Mouse (Mus musculus) lung, postnatal 0 days (tissue): Measurements from ENCODE around the gene Serpinb9d. TPM values are rescaled to one million over a fixed set of nuclear protein-coding genes. Genes with fewer than 3 reads are reported as not detected.
"Not testable (repeated sequence)": the region's sequence is repeated elsewhere in the genome, so short reads cannot be mapped to it uniquely, and the experiment has no call there.

Experiments
- ATAC-seq: fragments of 200-750 bp; cut with Nextera tagmentation; 2 replicates; pipeline ENCODE4 v1.8.0; 2017; ENCODE audit warnings: moderate library complexity
- DNase-seq: peaks from one replicate; pipeline ENCODE4 v3.0.0-alpha.2; 2016; ENCODE audit warnings: low spot score
- H3K27ac ChIP-seq: fragments of 300-500 bp; sonication (generic); 2 replicates; pipeline ENCODE4 v1.5.1; 2014; ENCODE audit warnings: antibody characterized with exemption, mild to moderate bottlenecking, low read length, mixed read lengths
- H3K27me3 ChIP-seq: fragments of 300-500 bp; sonication (generic); replicated peaks from 2 replicates; pipeline ENCODE4 v1.6.1; 2014; ENCODE audit warnings: low read length, mixed read lengths; ENCODE audit not compliant: insufficient read depth
- H3K36me3 ChIP-seq: fragments of 300-500 bp; sonication (generic); 2 replicates; pipeline ENCODE4 v1.6.1; 2014; ENCODE audit warnings: low read length, mixed read lengths; ENCODE audit not compliant: insufficient read depth
- H3K4me1 ChIP-seq: fragments of 300-500 bp; sonication (generic); 2 replicates; pipeline ENCODE4 v1.6.1; 2014; ENCODE audit warnings: antibody characterized with exemption, low read depth, low read length, mixed read lengths; ENCODE audit not compliant: insufficient read depth
- H3K4me2 ChIP-seq: fragments of 300-500 bp; sonication (generic); replicated peaks from 2 replicates; pipeline ENCODE4 v1.6.1; 2014; ENCODE audit warnings: low read depth, mild to moderate bottlenecking, low read length, moderate library complexity, mixed read lengths
- H3K4me3 ChIP-seq: fragments of 300-500 bp; sonication (generic); 2 replicates; pipeline ENCODE4 v1.5.1; 2014; ENCODE audit warnings: low read depth, low read length
- H3K9ac ChIP-seq: fragments of 300-500 bp; sonication (generic); replicated peaks from 2 replicates; pipeline ENCODE4 v1.6.1; 2014; ENCODE audit warnings: low read depth, mild to moderate bottlenecking
- H3K9me3 ChIP-seq: fragments of 300-500 bp; sonication (generic); 2 replicates; pipeline ENCODE4 v1.6.1; 2016; ENCODE audit warnings: low read length, mixed read lengths
- CTCF ChIP-seq: IDR thresholded peaks from 2 replicates; pipeline ENCODE4 v1.5.1; 2016; ENCODE audit warnings: antibody characterized with exemption, mild to moderate bottlenecking
- EP300 ChIP-seq: IDR thresholded peaks from 2 replicates; pipeline ENCODE4 v1.6.1; 2016; ENCODE audit warnings: antibody characterized with exemption, mild to moderate bottlenecking, control low read depth
- WGBS: fragments of 180-500 bp; shearing (Covaris S2); extraction: QIAGEN DNeasy Blood & Tissue Kit; methylation state at CpG from one replicate; pipeline ENCODE4 v1.1.7; 2014; 5-methylcytosine and 5-hydroxymethylcytosine counted together
- polyA plus RNA-seq: library from polyadenylated mRNA; unstranded; fragments of >200 nt; fragmentation: Nextera tagmentation; extraction: Ambion mirVana; gene quantifications from 2 replicates; pipeline ENCODE4 v1.2.1, GENCODE M21; 2015

The Serpinb9d gene
- polyA plus RNA-seq: not detected in 2 replicates

DNA sequence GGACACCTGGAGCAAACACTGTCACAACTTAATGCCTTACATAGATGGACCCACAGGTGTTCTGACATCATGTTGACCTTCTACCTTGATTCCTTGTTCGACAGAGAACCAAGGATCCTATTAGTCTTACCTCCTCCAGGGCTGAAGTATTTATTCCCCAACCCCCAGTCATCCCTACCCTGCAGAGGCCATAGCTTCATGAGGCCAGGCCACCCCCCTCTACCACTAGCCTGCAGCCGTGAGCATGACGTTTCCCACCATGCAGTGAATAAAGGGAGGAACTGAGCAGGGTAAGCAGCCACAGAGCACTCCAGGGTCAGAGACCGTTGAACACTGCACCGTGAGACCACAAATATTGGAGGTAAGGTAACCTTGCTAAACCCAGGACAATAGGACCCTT, at the start of gene Serpinb9d:
Gene Serpinb9d (plus strand): TSS at position 301 of the 400 bp plus-strand sequence.
- TF ChIP-seq EP300 (no peak), CTCF (no peak)
- Histone ChIP-seq H3K9ac (no peak within 1 kb of the TSS), H3K4me3 (no peak within 1 kb of the TSS), H3K36me3 (no peaks in the 10 kb centered on the region), H3K9me3 (no peaks in the 10 kb centered on the region), H3K27me3 (no peaks in the 10 kb centered on the region), H3K4me2 (no peak within 1 kb of the TSS), H3K27ac (no peak within 1 kb of the TSS), H3K4me1 (no peaks in the 10 kb centered on the region)
- DNase-seq (no peak), ATAC-seq (no peak)
- 61% methylated on average over 5 of the region's 5 CpGs for WGBS

GRCm38 (mm10) chr13:33159642-33160041, 33.1 kb upstream of the Serpinb9d start, which contains the start of gene Serpinb9c:
Gene Serpinb9c (minus strand): TSS chr13:33159742.
- no peak for TF ChIP-seq EP300
- no peak for TF ChIP-seq CTCF
- ATAC-seq (no peak), DNase-seq (no peak)
- Histone ChIP-seq H3K27ac (no peak within 1 kb of the TSS), H3K9me3 (no peaks in the 10 kb centered on the region), H3K27me3 (no peaks in the 10 kb centered on the region), H3K4me2 (no peak within 1 kb of the TSS), H3K9ac (no peak within 1 kb of the TSS), H3K4me3 (no peak within 1 kb of the TSS), H3K36me3 (no peaks in the 10 kb centered on the region), H3K4me1 (no peaks in the 10 kb centered on the region)
- 53% methylated on average over 4 of the region's 4 CpGs for WGBS

GRCm38 (mm10) chr13:33190486-33190885, 2.3 kb upstream of the Serpinb9d start:
- H3K9me3 ChIP-seq, H3K27ac ChIP-seq, H3K4me3 ChIP-seq, H3K9ac ChIP-seq, H3K4me1 ChIP-seq, H3K27me3 ChIP-seq, ATAC-seq, DNase-seq, H3K4me2 ChIP-seq, H3K36me3 ChIP-seq: not testable (repeated sequence)
- WGBS: 76% methylated on average over 1 of the region's 1 CpGs

GRCm38 (mm10) chr13:33199740-33200139, 7.0 kb downstream of the Serpinb9d start:
- no peak overlapping the region for H3K4me3 ChIP-seq
- DNase-seq (no peak), ATAC-seq (no peak)
- no peak overlapping the region for H3K4me2 ChIP-seq
- H3K27ac ChIP-seq: no peak overlapping the region
- no peaks in the 10 kb centered on the region for H3K36me3 ChIP-seq
- H3K9ac ChIP-seq: no peak overlapping the region
- no peak for TF ChIP-seq EP300
- 0 out of 2 replicates have a peak, but pooled peaks have one; percentile 27 for TF ChIP-seq CTCF
- no peaks in the 10 kb centered on the region for H3K27me3 ChIP-seq
- no peaks in the 10 kb centered on the region for H3K9me3 ChIP-seq
- WGBS: 61% methylated on average over 2 of the region's 2 CpGs
- no peaks in the 10 kb centered on the region for H3K4me1 ChIP-seq

DNA sequence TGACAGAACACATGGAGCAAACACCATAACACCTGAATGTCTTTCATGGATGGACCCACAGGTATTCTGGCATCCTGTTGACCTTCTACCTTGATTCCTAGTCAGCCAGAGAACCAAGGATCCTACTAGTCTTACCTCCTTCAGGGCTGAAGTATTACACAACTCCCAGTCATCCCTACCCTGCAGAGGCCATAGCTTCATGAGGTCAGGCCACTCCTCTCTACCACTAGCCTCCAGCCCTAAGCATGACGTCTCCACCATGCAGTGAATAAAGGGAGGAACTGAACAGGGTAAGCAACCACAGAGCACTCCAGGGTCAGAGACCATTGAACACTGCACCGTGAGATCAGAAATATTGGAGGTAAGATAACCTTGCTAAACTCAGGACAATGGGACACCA, 56.6 kb downstream of the Serpinb9d start, which contains the start of gene Serpinb9e:
Gene Serpinb9e (plus strand): TSS at position 301 of the 400 bp plus-strand sequence.
- H3K4me3 ChIP-seq, ATAC-seq, H3K4me2 ChIP-seq, H3K27ac ChIP-seq, H3K36me3 ChIP-seq, H3K27me3 ChIP-seq, DNase-seq, H3K4me1 ChIP-seq, H3K9ac ChIP-seq, H3K9me3 ChIP-seq: not testable (repeated sequence)
- 80% methylated on average over 2 of the region's 2 CpGs for WGBS

Other genes starting within 250 kb of the Serpinb9d start
- gene Serpinb6b, start 227.8 kb upstream of the Serpinb9d start, polyA plus RNA-seq: 232 and 253 TPM in 2 replicates
- gene Serpinb9, start 189.7 kb upstream of the Serpinb9d start, polyA plus RNA-seq: 75.2 and 83.1 TPM in 2 replicates
- gene Serpinb9b, start 165.5 kb upstream of the Serpinb9d start, polyA plus RNA-seq: 1.9 and 3.1 TPM in 2 replicates
- gene Serpinb1b, start 114.4 kb upstream of the Serpinb9d start, polyA plus RNA-seq: 0.63 and 0.69 TPM in 2 replicates
- not detected in 2 replicates for gene Serpinb9c, start 33.2 kb upstream of the Serpinb9d start, polyA plus RNA-seq
- not detected in 2 replicates for gene Serpinb9e, start 56.7 kb downstream of the Serpinb9d start, polyA plus RNA-seq
- not detected in 2 replicates for gene Serpinb9f, start 131.1 kb downstream of the Serpinb9d start, polyA plus RNA-seq
- not detected in 2 replicates for gene Gm11397, start 202.8 kb downstream of the Serpinb9d start, polyA plus RNA-seq